Mouse (Mus musculus): ENCODE results near the gene Tmem201.

DNA sequence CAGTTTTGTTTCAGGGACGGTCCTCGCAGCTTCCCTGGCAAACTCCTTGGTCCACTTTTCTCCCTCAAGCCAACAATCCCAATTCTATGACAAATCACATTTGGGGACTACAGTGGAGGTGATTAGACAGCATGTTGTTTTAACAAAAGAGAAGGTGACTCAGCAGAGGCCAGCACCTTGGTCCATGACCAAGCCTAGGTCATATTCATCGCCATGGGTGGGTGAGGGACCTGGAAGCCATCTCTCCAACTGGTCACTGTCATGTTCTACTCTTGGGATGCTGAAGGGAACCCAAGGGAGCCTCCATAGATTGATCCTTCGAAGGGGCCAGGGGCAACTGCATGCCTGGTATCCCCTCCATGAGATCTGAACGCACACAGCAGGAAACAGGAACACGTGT, 3.6 kb downstream of the Tmem201 start:
- TF ChIP-seq CTCF (IDR thresholded peaks at IDR 0.05) (no peak), POLR2A (IDR thresholded peaks at IDR 0.05; ENCODE audit: insufficient read depth, low read depth, low read length) (no peak), EP300 (IDR thresholded peaks at IDR 0.05; ENCODE audit: insufficient read depth, low read depth, low read length) (no peak)
